Mouse (Mus musculus) myocyte (in vitro differentiated cells): ENCODE data around the gene Cd248. TPM values are rescaled to one million over a fixed set of nuclear protein-coding genes. Genes with fewer than 3 reads are reported as not detected.
A peak's percentile ranks its signal among the peaks of the same experiment; 100 is the strongest.

Source experiments
- H3K27me3 ChIP-seq: one replicate; pipeline ENCODE4 v1.6.1; 2011; ENCODE audit not compliant: control insufficient read depth, insufficient read depth, insufficient read length
- H3K36me3 ChIP-seq: one replicate; pipeline ENCODE4 v1.6.1; 2011; ENCODE audit not compliant: control insufficient read depth, insufficient read depth
- H3K4me2 ChIP-seq: one replicate; pipeline ENCODE4 v1.6.1; 2011; ENCODE audit warnings: low read depth, control low read depth
- H3K4me3 ChIP-seq: one replicate; pipeline ENCODE4 v1.5.1; 2011; ENCODE audit warnings: mild to moderate bottlenecking, control low read depth, moderate library complexity
- H3K79me2 ChIP-seq: one replicate; pipeline ENCODE4 v1.6.1; 2011; ENCODE audit not compliant: control insufficient read depth, insufficient read depth
- H3ac ChIP-seq: one replicate; pipeline ENCODE4 v1.6.1; 2011; ENCODE audit not compliant: control insufficient read depth, insufficient read length
- CEBPB ChIP-seq: IDR thresholded peaks from 2 replicates; pipeline ENCODE4 v1.6.1; 2011; ENCODE audit warnings: mild to moderate bottlenecking, moderate library complexity; ENCODE audit not compliant: poor library complexity, insufficient read depth, severe bottlenecking
- E2F4 ChIP-seq: IDR thresholded peaks from one replicate; pipeline ENCODE4 v1.6.1; 2011; ENCODE audit warnings: mild to moderate bottlenecking, control low read depth, moderate library complexity; ENCODE audit not compliant: insufficient read depth
- MAX ChIP-seq: IDR thresholded peaks from one replicate; pipeline ENCODE4 v1.6.1; 2011; ENCODE audit warnings: low read depth, mild to moderate bottlenecking, control low read depth
- MYOD1 ChIP-seq, 3 experiments: IDR thresholded peaks; one replicate each; pipeline ENCODE4 v1.6.1; 2011; ENCODE audit warnings: control low read depth in 2 of 3, low read depth in 2 of 3, mild to moderate bottlenecking in 2 of 3, moderate library complexity in 1 of 3; ENCODE audit not compliant: insufficient read length in 2 of 3, control insufficient read depth in 1 of 3
- MYOG ChIP-seq, 3 experiments: IDR thresholded peaks; one replicate each; pipeline ENCODE4 v1.6.1; 2011; ENCODE audit warnings: control low read depth in 2 of 3, low read depth in 2 of 3, mild to moderate bottlenecking in 2 of 3; ENCODE audit not compliant: insufficient read length in 2 of 3, control insufficient read depth in 1 of 3, insufficient read depth in 1 of 3
- POLR2A ChIP-seq: IDR thresholded peaks from one replicate; pipeline ENCODE4 v1.6.1; 2011; ENCODE audit warnings: low read depth, mild to moderate bottlenecking, control low read depth, moderate library complexity; ENCODE audit not compliant: insufficient read length
- POLR2AphosphoS2 ChIP-seq: IDR thresholded peaks from one replicate; pipeline ENCODE4 v1.6.1; 2011; ENCODE audit warnings: low read depth, control low read depth; ENCODE audit not compliant: insufficient read length
- REST ChIP-seq: IDR thresholded peaks from one replicate; pipeline ENCODE4 v1.6.1; 2011; ENCODE audit warnings: mild to moderate bottlenecking, control low read depth, moderate library complexity; ENCODE audit not compliant: insufficient read depth, insufficient read length
- SRF ChIP-seq: IDR thresholded peaks from one replicate; pipeline ENCODE4 v1.6.1; 2011; ENCODE audit warnings: low read depth; ENCODE audit not compliant: control insufficient read depth, insufficient read length
- TCF12 ChIP-seq: IDR thresholded peaks from one replicate; pipeline ENCODE4 v1.6.1; 2011; ENCODE audit warnings: mild to moderate bottlenecking, control low read depth; ENCODE audit not compliant: poor library complexity, insufficient read depth, severe bottlenecking
- TCF3 ChIP-seq: IDR thresholded peaks from one replicate; pipeline ENCODE4 v1.6.1; 2011; ENCODE audit warnings: low read depth, control low read depth; ENCODE audit not compliant: insufficient read length
- USF1 ChIP-seq: IDR thresholded peaks from one replicate; pipeline ENCODE4 v1.6.1; 2011; ENCODE audit warnings: low read depth, mild to moderate bottlenecking, control low read depth, moderate library complexity
- polyA plus RNA-seq: library from polyadenylated mRNA; unstranded; fragments of >200 nt; fragmentation: generic; extraction: Trizol; gene quantifications from one replicate; pipeline ENCODE4 v1.2.1, GENCODE M21; 2012; ENCODE audit warnings: missing spikeins

Gene Cd248
- polyA plus RNA-seq, 1 experiment = 10.4 TPM

- Histone ChIP-seq H3K27me3 (no peaks in the 10 kb centered on the region), H3K79me2 (no peaks in the 10 kb centered on the region), H3K4me3 (peak overlapping the region; percentile 29), H3K4me2 (peak overlapping the region; percentile 97), H3ac (no peak overlapping the region), H3K36me3 (no peaks in the 10 kb centered on the region)
- TF ChIP-seq E2F4 (no peak), TCF12 (no peak), MYOD1 (IDR thresholded peaks at IDR 0.05; ENCODE audit: control insufficient read depth in 1 of 3, insufficient read length in 2 of 3, low read depth in 2 of 3) (no peak), MYOG (IDR thresholded peaks at IDR 0.05; ENCODE audit: control insufficient read depth in 1 of 3, insufficient read depth in 1 of 3, insufficient read length in 2 of 3, low read depth in 2 of 3) (no peak), POLR2A (no peak), USF1 (no peak), MAX (no peak)
Observed at GRCm38 (mm10) chr19:5073518-5073917, 5.6 kb downstream of the Cd248 start.

- H3K4me2 ChIP-seq = no peak overlapping the region
- H3K4me3 ChIP-seq = no peak overlapping the region
- H3K27me3 ChIP-seq = no peaks in the 10 kb centered on the region
- no peaks in the 10 kb centered on the region for H3K79me2 ChIP-seq
- TF ChIP-seq MAX = no peak
- peak; percentile 63 for TF ChIP-seq USF1
- no peak for TF ChIP-seq CEBPB
- no peak for TF ChIP-seq REST
- no peak for TF ChIP-seq E2F4
- H3K36me3 ChIP-seq = no peaks in the 10 kb centered on the region
- H3ac ChIP-seq = no peak overlapping the region
Observed at GRCm38 (mm10) chr19:5079279-5079678, 11.4 kb downstream of the Cd248 start.

- no peak for TF ChIP-seq TCF3
- no peak for TF ChIP-seq POLR2A
- no peak for TF ChIP-seq E2F4
- no peak for TF ChIP-seq MYOD1 (IDR thresholded peaks at IDR 0.05; ENCODE audit: control insufficient read depth in 1 of 3, insufficient read length in 2 of 3, low read depth in 2 of 3)
- no peak for TF ChIP-seq POLR2AphosphoS2
- no peak for TF ChIP-seq MAX
- TF ChIP-seq REST = no peak
- no peak for TF ChIP-seq MYOG (IDR thresholded peaks at IDR 0.05; ENCODE audit: control insufficient read depth in 1 of 3, insufficient read depth in 1 of 3, insufficient read length in 2 of 3, low read depth in 2 of 3)
- no peak for TF ChIP-seq CEBPB
- TF ChIP-seq SRF = no peak
- TF ChIP-seq USF1 = no peak
- no peak for TF ChIP-seq TCF12
- Histone ChIP-seq H3K36me3 (no peaks in the 10 kb centered on the region), H3K4me3 (no peak overlapping the region), H3K27me3 (no peaks in the 10 kb centered on the region), H3ac (no peak overlapping the region), H3K4me2 (no peak overlapping the region), H3K79me2 (no peaks in the 10 kb centered on the region)
Observed at GRCm38 (mm10) chr19:5082005-5082404, 14.1 kb downstream of the Cd248 start.

GRCm38 (mm10) chr19:5082596-5082995 lies 14.7 kb downstream of the Cd248 start:
- Histone ChIP-seq H3K36me3 (no peaks in the 10 kb centered on the region), H3K4me3 (no peak overlapping the region), H3ac (no peak overlapping the region), H3K4me2 (no peak overlapping the region), H3K79me2 (no peaks in the 10 kb centered on the region), H3K27me3 (no peaks in the 10 kb centered on the region)
- TF ChIP-seq USF1 (no peak), MAX (no peak), SRF (no peak), E2F4 (no peak), POLR2A (no peak), MYOD1 (IDR thresholded peaks at IDR 0.05; ENCODE audit: control insufficient read depth in 1 of 3, insufficient read length in 2 of 3, low read depth in 2 of 3) (no peak), TCF12 (no peak), CEBPB (no peak), MYOG (IDR thresholded peaks at IDR 0.05; ENCODE audit: control insufficient read depth in 1 of 3, insufficient read depth in 1 of 3, insufficient read length in 2 of 3, low read depth in 2 of 3) (no peak)

- Histone ChIP-seq H3K27me3 (no peaks in the 10 kb centered on the region), H3K4me3 (peak overlapping the region; percentile 53), H3K4me2 (peak overlapping the region; percentile 95), H3K36me3 (no peaks in the 10 kb centered on the region), H3ac (peak overlapping the region; percentile 57), H3K79me2 (no peaks in the 10 kb centered on the region)
- TF ChIP-seq POLR2AphosphoS2 = no peak
- no peak for TF ChIP-seq MYOD1 (IDR thresholded peaks at IDR 0.05; ENCODE audit: control insufficient read depth in 1 of 3, insufficient read length in 2 of 3, low read depth in 2 of 3)
- no peak for TF ChIP-seq CEBPB
- TF ChIP-seq POLR2A = no peak
- no peak for TF ChIP-seq MAX
- TF ChIP-seq REST = no peak
- TF ChIP-seq MYOG (IDR thresholded peaks at IDR 0.05; ENCODE audit: control insufficient read depth in 1 of 3, insufficient read depth in 1 of 3, insufficient read length in 2 of 3, low read depth in 2 of 3) = no peak
- TF ChIP-seq TCF3 = no peak
- no peak for TF ChIP-seq E2F4
Observed at GRCm38 (mm10) chr19:5083961-5084833, 16.3 kb downstream of the Cd248 start.
